Mouse (Mus musculus): ENCODE measurements around the gene Zfp787.
"Not testable (repeated sequence)": the region's sequence is repeated elsewhere in the genome, so short reads cannot be mapped to it uniquely, and the experiment has no call there.

Zfp787 gene

GRCm38 (mm10) chr7:6162172-6162571, 6.4 kb upstream of the Zfp787 start:
- DNase-seq (ENCODE audit: low spot score), result no peak

GRCm38 (mm10) chr7:6161541-6161940, 5.7 kb upstream of the Zfp787 start:
- DNase-seq (ENCODE audit: low spot score), result no peak

- no peak for DNase-seq (ENCODE audit: low spot score)
These were observed 3.8 kb upstream of the Zfp787 start for GRCm38 (mm10) chr7:6159604-6160003.

GRCm38 (mm10) chr7:6157479-6157878, 1.7 kb upstream of the Zfp787 start:
- DNase-seq (ENCODE audit: low spot score), result no peak

- DNase-seq (ENCODE audit: low spot score), result no peak
These were observed 1.2 kb upstream of the Zfp787 start for GRCm38 (mm10) chr7:6156901-6157472.

GRCm38 (mm10) chr7:6155031-6155872, 545 bp downstream of the Zfp787 start:
- DNase-seq (ENCODE audit: low spot score), result peak; percentile 83

GRCm38 (mm10) chr7:6154164-6154563, 1.6 kb downstream of the Zfp787 start:
- no peak for DNase-seq (ENCODE audit: low spot score)

- DNase-seq (ENCODE audit: low spot score), result no peak
These were observed 2.7 kb downstream of the Zfp787 start for GRCm38 (mm10) chr7:6153131-6153530.

- DNase-seq (ENCODE audit: low spot score), result no peak
These were observed 3.8 kb downstream of the Zfp787 start for GRCm38 (mm10) chr7:6152036-6152435.

- DNase-seq (ENCODE audit: low spot score), result no peak
These were observed 4.5 kb downstream of the Zfp787 start for GRCm38 (mm10) chr7:6151266-6151665.

- no peak for DNase-seq (ENCODE audit: low spot score)
These were observed 8.1 kb downstream of the Zfp787 start for GRCm38 (mm10) chr7:6147688-6148087.

GRCm38 (mm10) chr7:6146982-6147325, 8.8 kb downstream of the Zfp787 start:
- DNase-seq (ENCODE audit: low spot score), result no peak

- DNase-seq (ENCODE audit: low spot score), result no peak
These were observed 9.4 kb downstream of the Zfp787 start for GRCm38 (mm10) chr7:6146194-6146981.

- DNase-seq (ENCODE audit: low spot score), result no peak
These were observed 10.2 kb downstream of the Zfp787 start for GRCm38 (mm10) chr7:6145423-6146188.

- no peak for DNase-seq (ENCODE audit: low spot score)
These were observed 11.7 kb downstream of the Zfp787 start for GRCm38 (mm10) chr7:6143991-6144531.

GRCm38 (mm10) chr7:6139295-6139694, 16.5 kb downstream of the Zfp787 start:
- DNase-seq (ENCODE audit: low spot score), result no peak

- DNase-seq (ENCODE audit: low spot score), result no peak
These were observed 19.3 kb downstream of the Zfp787 start for GRCm38 (mm10) chr7:6136497-6136896.

GRCm38 (mm10) chr7:6132646-6133045, 23.2 kb downstream of the Zfp787 start:
- no peak for DNase-seq (ENCODE audit: low spot score)

GRCm38 (mm10) chr7:6130346-6130745, 25.5 kb downstream of the Zfp787 start:
- DNase-seq (ENCODE audit: low spot score), result no peak

GRCm38 (mm10) chr7:6126690-6127448, 28.9 kb downstream of the Zfp787 start:
- peak; percentile 63 for DNase-seq (ENCODE audit: low spot score)

GRCm38 (mm10) chr7:6121128-6121527, 34.7 kb downstream of the Zfp787 start:
- not testable (repeated sequence) for DNase-seq (ENCODE audit: low spot score)
